Mouse (Mus musculus) Muller cell, postnatal 12 days (primary cell): Measurements from ENCODE around the gene Mettl1.

Experiments
- DNase-seq: peaks from one replicate; pipeline ENCODE4 v3.0.0-alpha.2; 2015; ENCODE audit errors: inconsistent ontology term

The Mettl1 gene

GRCm38 (mm10) chr10:127041274-127041766, at the start of gene Mettl1, which contains the start of gene Eef1akmt3:
TSS of gene Mettl1 (plus strand) at chr10:127041414.
TSS of gene Eef1akmt3 (minus strand) at chr10:127041513.
- peak; percentile 72 for DNase-seq

GRCm38 (mm10) chr10:126991676-126992075, 49.5 kb upstream of the Mettl1 start:
- peak; percentile 57 for DNase-seq

- DNase-seq: no peak
Measured at GRCm38 (mm10) chr10:126993621-126994020, 47.6 kb upstream of the Mettl1 start.

- DNase-seq: no peak
Measured at GRCm38 (mm10) chr10:126997340-126998113, 43.7 kb upstream of the Mettl1 start.

- DNase-seq: no peak
Measured at GRCm38 (mm10) chr10:127000529-127000928, 40.7 kb upstream of the Mettl1 start, which contains the start of gene Avil. TSS of gene Avil (plus strand) at chr10:127000709.

- no peak for DNase-seq
Measured at GRCm38 (mm10) chr10:127001297-127001696, 39.9 kb upstream of the Mettl1 start.

- DNase-seq: no peak
Measured at GRCm38 (mm10) chr10:127002056-127002455, 39.2 kb upstream of the Mettl1 start.

GRCm38 (mm10) chr10:127002765-127003164, 38.4 kb upstream of the Mettl1 start:
- no peak for DNase-seq

- DNase-seq: no peak
Measured at GRCm38 (mm10) chr10:127003334-127003733, 37.9 kb upstream of the Mettl1 start.

- DNase-seq: no peak
Measured at GRCm38 (mm10) chr10:127003806-127004205, 37.4 kb upstream of the Mettl1 start.

GRCm38 (mm10) chr10:127016488-127016887, 24.7 kb upstream of the Mettl1 start:
- DNase-seq: no peak

- DNase-seq: no peak
Measured at GRCm38 (mm10) chr10:127017071-127017470, 24.1 kb upstream of the Mettl1 start.

- no peak for DNase-seq
Measured at GRCm38 (mm10) chr10:127018422-127018821, 22.8 kb upstream of the Mettl1 start.

GRCm38 (mm10) chr10:127030336-127031296, 10.6 kb upstream of the Mettl1 start, which contains the start of gene Tsfm:
TSS of gene Tsfm (minus strand) at chr10:127030840.
- peak; percentile 88 for DNase-seq

GRCm38 (mm10) chr10:127033301-127033741, 7.9 kb upstream of the Mettl1 start:
- no peak for DNase-seq

- DNase-seq: no peak
Measured at GRCm38 (mm10) chr10:127036273-127036672, 4.9 kb upstream of the Mettl1 start.

- no peak for DNase-seq
Measured at GRCm38 (mm10) chr10:127037641-127038040, 3.6 kb upstream of the Mettl1 start.

GRCm38 (mm10) chr10:127040569-127041214, 522 bp upstream of the Mettl1 start:
- DNase-seq: peak; percentile 61

- DNase-seq: peak; percentile 95
Measured at GRCm38 (mm10) chr10:127041774-127042338, 642 bp downstream of the Mettl1 start.

GRCm38 (mm10) chr10:127042468-127043115, 1.4 kb downstream of the Mettl1 start:
- no peak for DNase-seq

- DNase-seq: no peak
Measured at GRCm38 (mm10) chr10:127043187-127043586, 2.0 kb downstream of the Mettl1 start.
